Mouse (Mus musculus) heart, embryonic 14.5 days (tissue): ENCODE data around the gene Clcnkb. TPM values are rescaled to one million over a fixed set of nuclear protein-coding genes. Genes with fewer than 3 reads are reported as not detected.

ENCODE experiments used
- ATAC-seq: fragments of 200-750 bp; cut with Nextera tagmentation; 2 replicates; pipeline ENCODE4 v1.8.0; 2017; ENCODE audit warnings: low read depth, moderate TSS enrichment; ENCODE audit not compliant: insufficient number of reproducible peaks, insufficient read depth, low FRiP score
- H3K27ac ChIP-seq, 2 experiments: fragments of 200-500 bp in 1 of 2; fragments of 300-500 bp in 1 of 2; sonication (generic) in 1 of 2; replicated peaks in 1 of 2; 2 replicates each; pipeline ENCODE4 v1.5.1; 2012 to 2014; ENCODE audit warnings: low read depth in 2 of 2, low read length in 2 of 2, control low read depth in 1 of 2, mild to moderate bottlenecking in 1 of 2, mixed read lengths in 1 of 2; ENCODE audit not compliant: control insufficient read depth in 1 of 2, insufficient read depth in 1 of 2
- H3K27me3 ChIP-seq: fragments of 300-500 bp; sonication (generic); 2 replicates; pipeline ENCODE4 v1.6.1; 2014; ENCODE audit warnings: mild to moderate bottlenecking, low read length, control low read depth; ENCODE audit not compliant: control insufficient read depth, insufficient read depth
- H3K36me3 ChIP-seq: fragments of 300-500 bp; sonication (generic); 2 replicates; pipeline ENCODE4 v1.6.1; 2014; ENCODE audit warnings: mild to moderate bottlenecking, control low read depth, low read length, mixed read lengths; ENCODE audit not compliant: control insufficient read depth, insufficient read depth
- H3K4me1 ChIP-seq, 2 experiments: fragments of 200-500 bp in 1 of 2; fragments of 300-500 bp in 1 of 2; sonication (generic) in 1 of 2; 2 replicates each; pipeline ENCODE4 v1.6.1; 2012 to 2014; ENCODE audit warnings: low read length in 2 of 2, control low read depth in 1 of 2, mixed read lengths in 1 of 2; ENCODE audit not compliant: control insufficient read depth in 2 of 2, insufficient read depth in 2 of 2
- H3K4me2 ChIP-seq: fragments of 300-500 bp; sonication (generic); 2 replicates; pipeline ENCODE4 v1.6.1; 2014; ENCODE audit warnings: mild to moderate bottlenecking, low read length
- H3K4me3 ChIP-seq, 2 experiments: fragments of 200-500 bp in 1 of 2; fragments of 300-500 bp in 1 of 2; sonication (generic) in 1 of 2; 2 replicates each; pipeline ENCODE4 v1.5.1; 2012 to 2014; ENCODE audit warnings: low read length in 2 of 2, mild to moderate bottlenecking in 2 of 2, control low read depth in 1 of 2, low read depth in 1 of 2, moderate library complexity in 1 of 2; ENCODE audit not compliant: control insufficient read depth in 1 of 2, insufficient read depth in 1 of 2
- H3K9ac ChIP-seq: fragments of 300-500 bp; sonication (generic); 2 replicates; pipeline ENCODE4 v1.6.1; 2014; ENCODE audit warnings: mild to moderate bottlenecking, low read length
- H3K9me3 ChIP-seq: fragments of 300-500 bp; sonication (generic); 2 replicates; pipeline ENCODE4 v1.6.1; 2016; ENCODE audit warnings: low read length, control low read depth; ENCODE audit not compliant: control insufficient read depth
- WGBS: fragments of 180-500 bp; shearing (Covaris S2); extraction: QIAGEN DNeasy Blood & Tissue Kit; methylation state at CpG from one replicate; pipeline ENCODE4 v1.1.7; 2014; 5-methylcytosine and 5-hydroxymethylcytosine counted together
- polyA plus RNA-seq: library from polyadenylated mRNA; unstranded; fragments of >200 nt; fragmentation: Nextera tagmentation; extraction: Ambion mirVana; gene quantifications from 2 replicates; pipeline ENCODE4 v1.2.1, GENCODE M21; 2014

The Clcnkb gene
- polyA plus RNA-seq, 1 experiment from 2014 or later: 1.1 TPM

- no peaks in the 10 kb centered on the region for H3K9me3 ChIP-seq
- peaks cover 2 to 14% of the 10 kb centered on the region in 2 experiments; a peak in 3 of 4 replicates for H3K4me1 ChIP-seq
- no peak overlapping the region for H3K9ac ChIP-seq
- H3K27me3 ChIP-seq: peaks cover 44% of the 10 kb centered on the region
- 0% methylated on average over 7 of the region's 7 CpGs for whole genome bisulfite sequencing
- no peaks in the 10 kb centered on the region for H3K36me3 ChIP-seq
- no peak for ATAC-seq
- no peak overlapping the region for H3K27ac ChIP-seq
- no peak overlapping the region for H3K4me3 ChIP-seq
- H3K4me2 ChIP-seq: no peak overlapping the region
Measured at GRCm38 (mm10) chr4:141385275-141385674, 30.5 kb downstream of the Clcnkb start.

GRCm38 (mm10) chr4:141382406-141382805 is 33.4 kb downstream of the Clcnkb start:
- Histone ChIP-seq H3K4me1 (peaks cover 2 to 14% of the 10 kb centered on the region in 2 experiments; a peak in 3 of 4 replicates), H3K9ac (peak overlapping the region; percentile 54), H3K4me2 (peak overlapping the region; percentile 76), H3K4me3 (peak overlapping the region; percentile 35 to 40), H3K9me3 (no peaks in the 10 kb centered on the region), H3K27ac (no peak overlapping the region), H3K27me3 (peaks cover 46% of the 10 kb centered on the region), H3K36me3 (no peaks in the 10 kb centered on the region)
- ATAC-seq: no peak
- WGBS: under 1% methylated on average over 23 of the region's 25 CpGs

- Histone ChIP-seq H3K27me3 (peaks cover 44% of the 10 kb centered on the region), H3K4me3 (no peak overlapping the region), H3K4me1 (peaks cover 2 to 14% of the 10 kb centered on the region in 2 experiments; a peak in 3 of 4 replicates), H3K4me2 (no peak overlapping the region), H3K9ac (no peak overlapping the region), H3K9me3 (no peaks in the 10 kb centered on the region), H3K27ac (no peak overlapping the region), H3K36me3 (no peaks in the 10 kb centered on the region)
- no peak for ATAC-seq
- WGBS: 71% methylated on average over 8 of the region's 8 CpGs
Measured at GRCm38 (mm10) chr4:141379674-141380073, 36.1 kb downstream of the Clcnkb start.

GRCm38 (mm10) chr4:141372426-141372825 is 43.4 kb downstream of the Clcnkb start:
- peaks cover 8% of the 10 kb centered on the region; the same call in 1 of the 2 replicates for H3K27me3 ChIP-seq
- H3K4me3 ChIP-seq: no peak overlapping the region
- H3K36me3 ChIP-seq: no peaks in the 10 kb centered on the region
- no peak overlapping the region for H3K27ac ChIP-seq
- no peak overlapping the region for H3K4me2 ChIP-seq
- no peak overlapping the region for H3K9ac ChIP-seq
- no peaks in the 10 kb centered on the region for H3K9me3 ChIP-seq
- peaks cover 0 to 2% of the 10 kb centered on the region in 2 experiments; a peak in 1 of 4 replicates for H3K4me1 ChIP-seq
- no peak for ATAC-seq
- WGBS: 86% methylated on average over 5 of the region's 5 CpGs

GRCm38 (mm10) chr4:141367997-141368791 is 47.6 kb downstream of the Clcnkb start, which contains the start of gene Fam131c:
Fam131c (plus strand) TSS chr4:141368220.
- Histone ChIP-seq H3K9ac (peak within 1 kb of the TSS; percentile 67), H3K4me1 (peaks cover 0 to 2% of the 10 kb centered on the region in 2 experiments; a peak in 1 of 4 replicates), H3K4me3 (peak within 1 kb of the TSS; percentile 52 to 53), H3K27me3 (peaks cover 38% of the 10 kb centered on the region), H3K36me3 (no peaks in the 10 kb centered on the region), H3K9me3 (no peaks in the 10 kb centered on the region), H3K4me2 (peak within 1 kb of the TSS; percentile 87), H3K27ac (no peak within 1 kb of the TSS)
- 1% methylated on average over 60 of the region's 71 CpGs for WGBS
- ATAC-seq: no peak; the same call in 1 of the 2 replicates

- no peak overlapping the region for H3K4me2 ChIP-seq
- no peaks in the 10 kb centered on the region for H3K9me3 ChIP-seq
- ATAC-seq: no peak
- WGBS: 52% methylated on average over 7 of the region's 7 CpGs
- H3K36me3 ChIP-seq: no peaks in the 10 kb centered on the region
- H3K4me1 ChIP-seq: peaks cover 0 to 4% of the 10 kb centered on the region in 2 experiments; a peak in 1 of 4 replicates
- no peak overlapping the region for H3K4me3 ChIP-seq
- H3K27ac ChIP-seq: no peak overlapping the region
- H3K27me3 ChIP-seq: peaks cover 38% of the 10 kb centered on the region
- no peak overlapping the region for H3K9ac ChIP-seq
Measured at GRCm38 (mm10) chr4:141365876-141366275, 49.9 kb downstream of the Clcnkb start.

GRCm38 (mm10) chr4:141365126-141365525 is 50.7 kb downstream of the Clcnkb start:
- H3K36me3 ChIP-seq: no peaks in the 10 kb centered on the region
- H3K27ac ChIP-seq: no peak overlapping the region
- H3K9ac ChIP-seq: no peak overlapping the region
- 62% methylated on average over 8 of the region's 8 CpGs for WGBS
- H3K4me2 ChIP-seq: no peak overlapping the region
- peaks cover 38% of the 10 kb centered on the region for H3K27me3 ChIP-seq
- ATAC-seq: no peak
- no peak overlapping the region for H3K4me3 ChIP-seq
- H3K4me1 ChIP-seq: peaks cover 0 to 4% of the 10 kb centered on the region in 2 experiments; a peak in 1 of 4 replicates
- H3K9me3 ChIP-seq: no peaks in the 10 kb centered on the region
